Comparison of ENCODE assay signal across 8 mouse cellular contexts in genomic region chr10:80589879-80590854, GRCm38 (mm10). TPM values are rescaled to one million over a fixed set of nuclear protein-coding genes. Genes with fewer than 3 reads are reported as not detected.
A peak's percentile ranks its signal among the peaks of the same experiment; 100 is the strongest.
DNase-seq lines count a peak whose midpoint lies in the region; ATAC-seq and TF ChIP-seq lines count a peak whose summit lies in the region.

Gene Abhd17a (minus strand): TSS chr10:80590341.

- H3K4me3 ChIP-seq in heart, embryonic 12.5 days, result peak within 1 kb of the TSS; percentile 76
- peak within 1 kb of the TSS; percentile 79 for H3K4me3 ChIP-seq in kidney, postnatal 0 days (replicated peaks; ENCODE audit: low read depth, low read length)
- peak within 1 kb of the TSS; percentile 96 for H3K4me3 ChIP-seq in liver, embryonic 11.5 days (ENCODE audit: low read depth, low read length)
- H3K4me3 ChIP-seq in stomach, embryonic 14.5 days (ENCODE audit: low read depth, low read length), result peak within 1 kb of the TSS; percentile 73

- H3K4me1 ChIP-seq in heart, embryonic 12.5 days (replicated peaks), result peaks cover 40% of the 10 kb centered on the region
- H3K4me1 ChIP-seq in kidney, postnatal 0 days (replicated peaks; ENCODE audit: insufficient read depth, low read length), result peaks cover 17% of the 10 kb centered on the region
- H3K4me1 ChIP-seq in liver, embryonic 11.5 days (replicated peaks; ENCODE audit: control insufficient read depth, insufficient read depth, low read length), result peaks cover 26% of the 10 kb centered on the region
- peaks cover 10% of the 10 kb centered on the region for H3K4me1 ChIP-seq in stomach, embryonic 14.5 days (ENCODE audit: control insufficient read depth, insufficient read depth, low read length)

- peak within 1 kb of the TSS; percentile 49 for H3K27ac ChIP-seq in heart, embryonic 12.5 days (ENCODE audit: poor library complexity, severe bottlenecking)
- peak within 1 kb of the TSS; percentile 69 for H3K27ac ChIP-seq in kidney, postnatal 0 days
- H3K27ac ChIP-seq in liver, embryonic 11.5 days (ENCODE audit: low read depth, low read length), result peak within 1 kb of the TSS; percentile 64
- H3K27ac ChIP-seq in stomach, embryonic 14.5 days (ENCODE audit: low read length), result peak within 1 kb of the TSS; percentile 30; the same call in 1 of the 2 replicates

- DNase-seq in CD4-positive helper T cell, adult 2 months (ENCODE audit: low read depth, low spot score), result peak; percentile 98
- peak; percentile 94 for DNase-seq in brain, embryonic 18.5 days (ENCODE audit: low read depth, low spot score)
- peak; percentile 99 for DNase-seq in kidney, postnatal 0 days (ENCODE audit: low spot score)
- DNase-seq in liver, embryonic 11.5 days (ENCODE audit: low spot score), result peak; percentile 94
- peak; percentile 98 for DNase-seq in naive thymus-derived CD4-positive, alpha-beta T cell, adult 2 months (ENCODE audit: low read depth)

- peak; percentile 95 for ATAC-seq in erythroid progenitor cell, adult 5-6 weeks (replicated peaks; ENCODE audit: low FRiP score, poor library complexity, severe bottlenecking)
- peak; percentile 97 for ATAC-seq in heart, embryonic 12.5 days (ENCODE audit: insufficient number of reproducible peaks, low FRiP score)
- ATAC-seq in kidney, postnatal 0 days (replicated peaks; ENCODE audit: low FRiP score, low read depth), result peak; percentile 96
- ATAC-seq in liver, embryonic 11.5 days (replicated peaks; ENCODE audit: low FRiP score), result peak; percentile 95
- peak; percentile 95 for ATAC-seq in stomach, embryonic 14.5 days (ENCODE audit: insufficient number of reproducible peaks, insufficient read depth, low FRiP score, low read depth)

- no peak for TF ChIP-seq CTCF in kidney, postnatal 0 days (IDR thresholded peaks at IDR 0.05; ENCODE audit: low read depth)

- H3K27me3 ChIP-seq in heart, embryonic 12.5 days (replicated peaks), result no peaks in the 10 kb centered on the region
- H3K27me3 ChIP-seq in kidney, postnatal 0 days (ENCODE audit: insufficient read depth, low read length), result no peaks in the 10 kb centered on the region
- no peaks in the 10 kb centered on the region for H3K27me3 ChIP-seq in liver, embryonic 11.5 days (replicated peaks; ENCODE audit: control insufficient read depth, insufficient read depth, low read length)
- H3K27me3 ChIP-seq in stomach, embryonic 14.5 days (ENCODE audit: control insufficient read depth, insufficient read depth, low read length), result no peaks in the 10 kb centered on the region

- H3K9me3 ChIP-seq in heart, embryonic 12.5 days (replicated peaks), result no peaks in the 10 kb centered on the region
- no peaks in the 10 kb centered on the region for H3K9me3 ChIP-seq in kidney, postnatal 0 days (replicated peaks; ENCODE audit: low read length)
- H3K9me3 ChIP-seq in liver, embryonic 11.5 days (ENCODE audit: control insufficient read depth, low read length), result no peaks in the 10 kb centered on the region
- H3K9me3 ChIP-seq in stomach, embryonic 14.5 days (ENCODE audit: control insufficient read depth, low read depth, low read length), result no peaks in the 10 kb centered on the region

- H3K36me3 ChIP-seq in heart, embryonic 12.5 days, result peaks cover 15% of the 10 kb centered on the region
- H3K36me3 ChIP-seq in kidney, postnatal 0 days (ENCODE audit: insufficient read depth, low read length), result peaks cover 12% of the 10 kb centered on the region; the same call in 1 of the 2 replicates
- H3K36me3 ChIP-seq in liver, embryonic 11.5 days (ENCODE audit: control insufficient read depth, insufficient read depth, low read length), result peaks cover 2% of the 10 kb centered on the region; the same call in 1 of the 2 replicates
- peaks cover 5% of the 10 kb centered on the region; the same call in 1 of the 2 replicates for H3K36me3 ChIP-seq in stomach, embryonic 14.5 days (ENCODE audit: control insufficient read depth, insufficient read depth, low read length)

- H3K9ac ChIP-seq in heart, embryonic 12.5 days, result peak within 1 kb of the TSS; percentile 92
- peak within 1 kb of the TSS; percentile 81 for H3K9ac ChIP-seq in kidney, postnatal 0 days (ENCODE audit: low read depth, low read length)
- peak within 1 kb of the TSS; percentile 90 for H3K9ac ChIP-seq in liver, embryonic 11.5 days (ENCODE audit: low read depth, low read length)
- H3K9ac ChIP-seq in stomach, embryonic 14.5 days (replicated peaks; ENCODE audit: low read depth, low read length), result peak within 1 kb of the TSS; percentile 83

- under 1% methylated on average over 65 of the region's 73 CpGs for WGBS in heart, embryonic 12.5 days
- under 1% methylated on average over 65 of the region's 73 CpGs for WGBS in kidney, postnatal 0 days
- WGBS in liver, embryonic 11.5 days, result under 1% methylated on average over 73 of the region's 73 CpGs
- under 1% methylated on average over 70 of the region's 73 CpGs for WGBS in stomach, embryonic 14.5 days

- H3K4me2 ChIP-seq in heart, embryonic 12.5 days, result peak within 1 kb of the TSS; percentile 89
- H3K4me2 ChIP-seq in kidney, postnatal 0 days (ENCODE audit: low read length), result peak within 1 kb of the TSS; percentile 80
- peak within 1 kb of the TSS; percentile 98 for H3K4me2 ChIP-seq in liver, embryonic 11.5 days
- H3K4me2 ChIP-seq in stomach, embryonic 14.5 days (replicated peaks; ENCODE audit: low read depth, low read length), result peak within 1 kb of the TSS; percentile 76

RNA-seq across cellular contexts. Expression of gene Abhd17a, which starts in this region (rescaled TPM):
- total RNA-seq in erythroid progenitor cell, adult 5-6 weeks (2015; ENCODE audit: low replicate concordance), result 44.7 and 49.0 TPM in 2 replicates
- 5.5 and 30.7 TPM in 2 replicates for total RNA-seq in erythroid progenitor cell, adult 5-6 weeks (2017; ENCODE audit: low replicate concordance)
- 99.4 and 105 TPM in 2 replicates for polyA plus RNA-seq in heart, embryonic 12.5 days (2016; fragmentation: Nextera tagmentation; extraction: Ambion mirVana)
- polyA plus RNA-seq in kidney, postnatal 0 days (2015; fragmentation: Nextera tagmentation; extraction: Ambion mirVana), result 104 and 121 TPM in 2 replicates
- polyA plus RNA-seq in liver, embryonic 11.5 days (2014; fragmentation: Nextera tagmentation; extraction: Ambion mirVana), result 89.7 and 96.5 TPM in 2 replicates
- polyA plus RNA-seq in stomach, embryonic 14.5 days (2014; fragmentation: Nextera tagmentation; extraction: Ambion mirVana), result 89.7 and 104 TPM in 2 replicates

Comparison
In these comparisons a context has a peak if more than half of its experiments do, and no peak if none do; other contexts are left out.
1. Peak in every context shown above with its lines: DNase-seq, ATAC-seq, H3K4me3 ChIP-seq and H3K27ac ChIP-seq.